Mouse (Mus musculus): Measurements from ENCODE around the gene Astn1.

The Astn1 gene

GRCm38 (mm10) chr1:158361964-158362291 is at the start of gene Astn1:
Gene Astn1, plus strand, starts transcription at chr1:158362273.
- no peak for DNase-seq (ENCODE audit: low read depth, low spot score)

- DNase-seq (ENCODE audit: low read depth, low spot score) = no peak
Observed at GRCm38 (mm10) chr1:158323325-158323724, 38.7 kb upstream of the Astn1 start.

GRCm38 (mm10) chr1:158328126-158328525 is 33.9 kb upstream of the Astn1 start:
- no peak for DNase-seq (ENCODE audit: low read depth, low spot score)

GRCm38 (mm10) chr1:158328839-158329238 is 33.2 kb upstream of the Astn1 start:
- no peak for DNase-seq (ENCODE audit: low read depth, low spot score)

GRCm38 (mm10) chr1:158343243-158343714 is 18.8 kb upstream of the Astn1 start:
- DNase-seq (ENCODE audit: low read depth, low spot score) = no peak

GRCm38 (mm10) chr1:158353656-158354371 is 8.3 kb upstream of the Astn1 start:
- DNase-seq (ENCODE audit: low read depth, low spot score) = no peak

GRCm38 (mm10) chr1:158355177-158356050 is 6.7 kb upstream of the Astn1 start:
- DNase-seq (ENCODE audit: low read depth, low spot score) = no peak

- no peak for DNase-seq (ENCODE audit: low read depth, low spot score)
Observed at GRCm38 (mm10) chr1:158356051-158356461, 6.0 kb upstream of the Astn1 start, which contains the start of gene Brinp2. Gene Brinp2, minus strand, starts transcription at chr1:158356326.

GRCm38 (mm10) chr1:158362292-158363101 is 424 bp downstream of the Astn1 start:
- DNase-seq (ENCODE audit: low read depth, low spot score) = no peak

GRCm38 (mm10) chr1:158364461-158364860 is 2.4 kb downstream of the Astn1 start:
- no peak for DNase-seq (ENCODE audit: low read depth, low spot score)

GRCm38 (mm10) chr1:158382277-158382676 is 20.2 kb downstream of the Astn1 start:
- DNase-seq (ENCODE audit: low read depth, low spot score) = no peak

GRCm38 (mm10) chr1:158383210-158383609 is 21.1 kb downstream of the Astn1 start:
- DNase-seq (ENCODE audit: low read depth, low spot score) = no peak

- DNase-seq (ENCODE audit: low read depth, low spot score) = no peak
Observed at GRCm38 (mm10) chr1:158385311-158385710, 23.2 kb downstream of the Astn1 start.

- no peak for DNase-seq (ENCODE audit: low read depth, low spot score)
Observed at GRCm38 (mm10) chr1:158386781-158387180, 24.7 kb downstream of the Astn1 start.

- DNase-seq (ENCODE audit: low read depth, low spot score) = no peak
Observed at GRCm38 (mm10) chr1:158388995-158389394, 26.9 kb downstream of the Astn1 start.

GRCm38 (mm10) chr1:158390693-158391092 is 28.6 kb downstream of the Astn1 start:
- no peak for DNase-seq (ENCODE audit: low read depth, low spot score)

GRCm38 (mm10) chr1:158397058-158397457 is 35.0 kb downstream of the Astn1 start:
- DNase-seq (ENCODE audit: low read depth, low spot score) = no peak

GRCm38 (mm10) chr1:158400898-158401297 is 38.8 kb downstream of the Astn1 start:
- no peak for DNase-seq (ENCODE audit: low read depth, low spot score)

GRCm38 (mm10) chr1:158405899-158406769 is 44.1 kb downstream of the Astn1 start:
- no peak for DNase-seq (ENCODE audit: low read depth, low spot score)

- no peak for DNase-seq (ENCODE audit: low read depth, low spot score)
Observed at GRCm38 (mm10) chr1:158408124-158408523, 46.1 kb downstream of the Astn1 start.

GRCm38 (mm10) chr1:158411146-158411545 is 49.1 kb downstream of the Astn1 start:
- no peak for DNase-seq (ENCODE audit: low read depth, low spot score)

Data from 3T3-L1 (cell line).